Comparison of ENCODE assay signal across 8 mouse cellular contexts in the genomic region with DNA sequence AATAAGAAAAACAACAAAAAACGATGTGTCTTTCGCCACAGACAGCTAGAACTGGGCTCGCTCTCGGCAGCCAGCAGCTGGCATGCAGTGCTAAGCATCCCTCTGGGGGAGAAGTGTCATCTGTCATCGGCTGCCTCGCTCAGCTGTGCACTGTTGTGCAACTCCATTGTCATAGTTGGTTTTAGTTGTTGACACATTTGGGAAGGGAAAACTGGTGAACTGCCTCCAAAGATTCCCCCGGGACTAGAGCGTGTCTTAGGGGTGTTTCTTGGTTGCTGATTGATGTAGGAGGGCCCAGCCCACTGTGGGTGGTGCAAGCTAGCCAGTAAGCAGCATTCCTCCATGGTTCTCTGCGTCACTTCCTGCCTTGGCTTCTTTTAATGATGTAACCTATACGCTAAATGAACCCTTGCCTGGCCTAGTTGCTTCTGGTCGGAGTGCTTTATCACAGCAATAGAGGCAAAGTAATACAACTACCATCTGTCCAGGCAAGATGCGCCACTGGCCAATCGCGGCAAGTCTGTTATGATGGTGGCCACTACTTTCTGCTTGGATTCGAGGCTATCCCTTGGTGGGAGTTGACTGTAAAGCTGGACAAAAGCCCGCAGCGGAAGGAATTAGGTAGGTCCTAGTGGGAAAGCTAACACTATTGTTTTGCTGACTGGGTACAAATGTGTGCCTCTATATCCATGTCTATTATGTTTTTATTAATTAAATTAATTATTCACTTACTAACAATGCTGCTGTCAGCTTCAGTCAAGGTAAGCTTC. TPM values are rescaled to one million over a fixed set of nuclear protein-coding genes. Genes with fewer than 3 reads are reported as not detected.
DNase-seq lines count a peak whose midpoint lies in the region; ATAC-seq and TF ChIP-seq lines count a peak whose summit lies in the region.

No protein-coding gene starts in this region.

- no peak overlapping the region for H3K27ac ChIP-seq in liver, embryonic 15.5 days (replicated peaks)
- H3K27ac ChIP-seq in liver, embryonic 11.5 days (ENCODE audit: low read depth, low read length): no peak overlapping the region
- no peak overlapping the region; the same call in 1 of the 2 replicates for H3K27ac ChIP-seq in heart, adult 2 months
- H3K27ac ChIP-seq in midbrain, embryonic 15.5 days: peak overlapping the region; percentile 21; the same call in 1 of the 2 replicates

- intact Hi-C loops in heart, adult 2 months (cut with DNase I): no loop called here

- no peaks in the 10 kb centered on the region for H3K9me3 ChIP-seq in liver, embryonic 15.5 days (replicated peaks)
- H3K9me3 ChIP-seq in liver, embryonic 11.5 days (ENCODE audit: control insufficient read depth, low read length): no peaks in the 10 kb centered on the region
- H3K9me3 ChIP-seq in midbrain, embryonic 15.5 days: no peaks in the 10 kb centered on the region

- no peak for TF ChIP-seq CTCF in heart, adult 2 months (IDR thresholded peaks at IDR 0.05)

- WGBS in liver, embryonic 15.5 days (ENCODE audit: insufficient replicate concordance): 67% methylated on average over 17 of the region's 17 CpGs
- WGBS in liver, embryonic 11.5 days: 75% methylated on average over 17 of the region's 17 CpGs
- 53% methylated on average over 17 of the region's 17 CpGs for WGBS in heart, adult 2 months
- WGBS in midbrain, embryonic 15.5 days: 65% methylated on average over 17 of the region's 17 CpGs

- 0 out of 2 replicates have a peak, but pooled peaks have one; percentile 57 for TF ChIP-seq EP300 in heart, adult 2 months (IDR thresholded peaks at IDR 0.05; ENCODE audit: insufficient read depth, low read depth, low read length)

- peaks cover 74% of the 10 kb centered on the region for H3K36me3 ChIP-seq in liver, embryonic 15.5 days (replicated peaks)
- no peaks in the 10 kb centered on the region for H3K36me3 ChIP-seq in liver, embryonic 11.5 days (ENCODE audit: control insufficient read depth, insufficient read depth, low read length)
- no peaks in the 10 kb centered on the region for H3K36me3 ChIP-seq in heart, adult 2 months (ENCODE audit: control insufficient read depth, insufficient read depth, low read length)
- H3K36me3 ChIP-seq in midbrain, embryonic 15.5 days (replicated peaks): no peaks in the 10 kb centered on the region

- no peak for DNase-seq in liver, embryonic 11.5 days (ENCODE audit: low spot score)
- peak; percentile 56 for DNase-seq in ZHBTc4 (ENCODE audit: low read depth, low spot score)
- DNase-seq in heart, adult 2 months: peak; percentile 61 to 73
- DNase-seq in kidney, postnatal 36 days: peak; percentile 34 to 36
- no peak for DNase-seq in right cerebral cortex, postnatal 14 days

- H3K27me3 ChIP-seq in liver, embryonic 15.5 days: no peaks in the 10 kb centered on the region
- no peaks in the 10 kb centered on the region for H3K27me3 ChIP-seq in liver, embryonic 11.5 days (replicated peaks; ENCODE audit: control insufficient read depth, insufficient read depth, low read length)
- H3K27me3 ChIP-seq in heart, adult 2 months (ENCODE audit: control insufficient read depth, insufficient read depth, low read length): no peaks in the 10 kb centered on the region
- no peaks in the 10 kb centered on the region for H3K27me3 ChIP-seq in midbrain, embryonic 15.5 days (replicated peaks)

- H3K4me2 ChIP-seq in liver, embryonic 15.5 days: 0 out of 2 replicates have a peak overlapping the region, but pooled peaks have one; percentile 10
- H3K4me2 ChIP-seq in liver, embryonic 11.5 days: no peak overlapping the region
- no peak overlapping the region for H3K4me2 ChIP-seq in midbrain, embryonic 15.5 days

- peaks cover 35% of the 10 kb centered on the region for H3K4me1 ChIP-seq in liver, embryonic 15.5 days (replicated peaks)
- peaks cover 8% of the 10 kb centered on the region for H3K4me1 ChIP-seq in liver, embryonic 11.5 days (replicated peaks; ENCODE audit: control insufficient read depth, insufficient read depth, low read length)
- peaks cover 5% of the 10 kb centered on the region for H3K4me1 ChIP-seq in heart, adult 2 months (ENCODE audit: control insufficient read depth, insufficient read depth, low read length)
- H3K4me1 ChIP-seq in midbrain, embryonic 15.5 days: 0 out of 2 replicates have a peak, but pooled peaks cover 7% of the 10 kb centered on the region

- TF ChIP-seq POLR2A in heart, adult 2 months (IDR thresholded peaks at IDR 0.05; ENCODE audit: insufficient read depth, low read depth, low read length): no peak

- no peak overlapping the region for H3K4me3 ChIP-seq in liver, embryonic 15.5 days (replicated peaks)
- no peak overlapping the region for H3K4me3 ChIP-seq in liver, embryonic 11.5 days (ENCODE audit: low read depth, low read length)
- H3K4me3 ChIP-seq in heart, adult 2 months: no peak overlapping the region
- H3K4me3 ChIP-seq in midbrain, embryonic 15.5 days: no peak overlapping the region

- 0 out of 2 replicates have a peak, but pooled peaks cover 2% of the 10 kb centered on the region for H3K79me2 ChIP-seq in heart, adult 2 months (replicated peaks; ENCODE audit: control insufficient read depth, insufficient read depth, low read length)

- H3K9ac ChIP-seq in liver, embryonic 15.5 days: no peak overlapping the region
- H3K9ac ChIP-seq in liver, embryonic 11.5 days (ENCODE audit: low read depth, low read length): no peak overlapping the region
- no peak overlapping the region for H3K9ac ChIP-seq in heart, adult 2 months (ENCODE audit: low read depth, low read length)
- no peak overlapping the region for H3K9ac ChIP-seq in midbrain, embryonic 15.5 days

- ATAC-seq in liver, embryonic 15.5 days (ENCODE audit: insufficient read depth): no peak
- no peak for ATAC-seq in liver, embryonic 11.5 days (replicated peaks; ENCODE audit: low FRiP score)
- no peak for ATAC-seq in midbrain, embryonic 15.5 days (replicated peaks)
- ATAC-seq in monocyte, adult 5-6 weeks (replicated peaks; ENCODE audit: insufficient number of reproducible peaks, low FRiP score, low TSS enrichment, poor library complexity, severe bottlenecking): no peak

RNA-seq across cellular contexts. Expression of a gene that starts 11.2 kb away (rescaled TPM):
- 154 and 177 TPM in 2 replicates for polyA plus RNA-seq in liver, embryonic 15.5 days (2015; fragmentation: Nextera tagmentation; extraction: Ambion mirVana)
- polyA plus RNA-seq in liver, embryonic 11.5 days (2014; fragmentation: Nextera tagmentation; extraction: Ambion mirVana): 44.1 and 47.1 TPM in 2 replicates
- total RNA-seq in heart, adult 2 months (2021): 10 to 100 TPM; 20.7 to 23.1 TPM
- 49.5 and 93.4 TPM in 2 replicates for polyA plus RNA-seq in heart, adult 2 months (2012; rRNA removed)
- 8.5 and 11.8 TPM in 2 replicates for polyA plus RNA-seq in midbrain, embryonic 15.5 days (2015; fragmentation: Nextera tagmentation; extraction: Ambion mirVana)
- total RNA-seq in monocyte, adult 5-6 weeks (2017): 23.7 to 36.3 TPM (median 30.3 TPM) in 3 replicates

RNA-seq across cellular contexts. Expression of a gene that starts 53.0 kb away (rescaled TPM):
- 0.03 and 0.06 TPM in 2 replicates for polyA plus RNA-seq in liver, embryonic 15.5 days (2015; fragmentation: Nextera tagmentation; extraction: Ambion mirVana)
- 0.21 and 0.38 TPM in 2 replicates for polyA plus RNA-seq in liver, embryonic 11.5 days (2014; fragmentation: Nextera tagmentation; extraction: Ambion mirVana)
- 1 to 10 TPM; 5.0 to 5.7 TPM for total RNA-seq in heart, adult 2 months (2021)
- 8.3 TPM in 2 replicates for polyA plus RNA-seq in heart, adult 2 months (2012; rRNA removed)
- polyA plus RNA-seq in midbrain, embryonic 15.5 days (2015; fragmentation: Nextera tagmentation; extraction: Ambion mirVana): 1.1 and 1.6 TPM in 2 replicates
- total RNA-seq in monocyte, adult 5-6 weeks (2017): not detected in 3 replicates

Comparison
In these comparisons a context has a peak if more than half of its experiments do, and no peak if none do; other contexts are left out.
1. DNase-seq: peak in ZHBTc4 (single experiment), heart, adult 2 months (2 of 2) and kidney, postnatal 36 days (2 of 2); none in liver, embryonic 11.5 days (single experiment) and right cerebral cortex, postnatal 14 days (single experiment).